Mouse (Mus musculus) cerebellum, postnatal 25 days (tissue): ENCODE results near the gene Eif4h.
"Not testable (repeated sequence)": the region's sequence is repeated elsewhere in the genome, so short reads cannot be mapped to it uniquely, and the experiment has no call there.

Experiments used
- DNase-seq, 2 experiments: peaks; one replicate each; pipeline ENCODE4 v3.0.0; 2021; ENCODE audit warnings: mixed read lengths in 2 of 2

Eif4h gene

DNA sequence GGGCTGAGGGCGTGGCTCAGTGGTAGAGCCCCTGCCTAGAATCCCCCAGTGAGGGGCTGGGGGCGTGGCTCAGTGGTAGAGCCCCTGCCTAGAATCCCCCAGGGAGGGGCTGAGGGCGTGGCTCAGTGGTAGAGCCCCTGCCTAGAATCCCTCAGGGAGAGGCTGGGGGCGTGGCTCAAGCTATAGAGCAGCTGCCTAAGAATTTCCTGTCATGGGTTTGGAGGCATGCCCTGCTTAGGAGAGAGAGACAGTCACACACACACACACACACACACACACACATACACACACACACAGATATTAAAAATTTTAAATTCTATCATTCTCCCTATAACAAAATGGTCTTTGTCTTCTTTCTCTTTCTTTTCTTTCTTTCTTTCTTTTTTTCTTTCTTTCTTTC is 9.7 kb upstream of the Eif4h start:
- not testable (repeated sequence) for DNase-seq

DNA sequence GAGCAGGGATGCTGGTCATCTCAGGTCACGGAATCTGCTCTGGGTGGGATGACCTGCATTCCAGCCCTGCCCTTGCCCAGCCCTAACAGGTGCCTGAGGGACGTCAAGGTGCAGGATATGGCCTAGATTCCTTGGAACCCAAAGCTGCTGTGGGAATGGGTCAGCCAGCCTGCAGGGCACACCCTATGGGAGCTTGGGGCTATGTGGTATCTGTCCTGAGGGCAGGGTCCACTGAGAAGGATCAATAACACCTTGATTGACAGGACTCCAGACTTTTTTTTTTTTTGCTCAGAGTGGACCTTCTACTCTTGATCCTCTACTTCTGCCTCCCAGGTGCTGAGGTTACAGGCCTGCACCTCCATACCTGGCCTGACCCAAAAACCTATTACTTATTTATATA is 8.1 kb upstream of the Eif4h start:
- DNase-seq: no peak

DNA sequence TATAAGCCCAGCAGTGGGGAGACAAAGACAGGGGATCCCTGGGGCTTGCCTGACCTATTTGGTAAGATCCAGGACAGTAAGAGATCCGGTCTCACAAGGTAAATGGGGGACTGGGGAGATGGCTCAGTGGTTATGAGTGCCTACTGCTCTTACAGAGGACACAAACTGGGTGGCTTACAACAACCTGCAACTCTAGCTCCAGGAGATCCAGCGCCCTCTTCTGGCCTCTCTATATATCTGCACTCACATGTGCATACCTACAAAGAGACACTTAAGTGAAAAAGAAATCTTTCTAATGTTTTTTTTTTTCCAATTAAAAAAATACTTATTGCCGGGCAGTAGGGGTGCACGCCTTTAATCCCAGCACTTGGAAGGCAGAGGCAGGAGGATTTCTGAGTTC is 7.2 kb upstream of the Eif4h start:
- DNase-seq: no peak

DNA sequence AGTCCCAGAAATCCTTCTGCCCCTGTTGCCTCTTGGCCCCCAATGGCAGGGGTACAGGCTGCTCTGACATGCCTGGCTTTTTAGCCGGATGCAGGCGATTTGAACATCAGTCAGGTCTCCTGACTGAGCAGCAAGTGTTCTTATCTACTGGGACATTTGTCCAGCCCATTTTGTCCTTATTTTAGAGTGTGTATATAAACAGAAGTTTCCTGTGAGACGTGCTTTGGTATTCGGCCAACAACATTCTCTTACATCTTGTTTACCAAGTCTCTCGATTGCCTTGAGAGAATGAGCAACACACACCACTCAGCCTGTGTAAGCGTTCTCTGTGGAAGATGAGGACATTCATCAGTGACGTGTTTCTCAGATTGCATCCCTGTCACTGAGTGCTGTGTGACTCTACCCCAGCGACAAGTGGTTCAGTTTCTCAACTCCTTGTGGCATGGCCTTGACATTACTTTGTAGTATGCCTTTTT is 5.4 kb upstream of the Eif4h start:
- no peak for DNase-seq

DNA sequence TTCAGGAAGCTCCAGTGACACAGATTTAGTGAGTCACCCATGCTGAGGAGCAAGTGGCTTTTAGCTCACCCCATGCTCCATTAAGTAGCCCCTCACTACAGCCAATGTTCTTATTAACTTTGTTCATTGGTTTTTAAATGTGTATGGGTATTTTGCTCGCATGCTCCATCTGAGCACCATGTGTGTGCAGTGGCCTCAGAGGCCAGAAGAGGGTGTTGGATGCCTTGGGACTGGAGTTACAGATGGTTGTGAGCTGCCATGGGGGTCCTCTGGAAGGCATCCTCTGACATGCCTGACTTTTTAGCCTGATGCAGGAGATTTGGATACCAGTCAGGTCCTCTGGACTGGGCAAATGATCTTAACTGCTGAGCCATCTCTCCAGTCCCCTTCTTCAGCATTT is 4.8 kb upstream of the Eif4h start:
- DNase-seq: no peak

DNA sequence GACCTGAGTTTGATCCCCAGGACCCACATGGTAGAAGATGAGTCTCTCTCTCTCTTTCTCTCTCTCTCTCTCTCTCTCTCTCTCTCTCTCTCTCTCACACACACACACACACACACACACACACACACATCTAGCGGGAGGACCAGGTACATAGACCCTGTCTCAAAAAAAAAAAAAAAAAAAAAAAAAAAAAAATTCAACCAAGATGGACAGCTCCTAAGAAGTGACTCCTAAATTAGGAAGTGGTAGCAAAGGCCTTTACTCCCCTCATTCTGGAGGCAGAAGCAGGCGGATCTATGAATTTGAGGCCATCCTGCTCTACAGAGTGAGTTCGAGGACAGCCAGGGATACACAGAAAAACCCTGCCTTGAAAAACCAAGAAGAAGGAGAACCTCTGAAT is 1.1 kb upstream of the Eif4h start:
- no peak for DNase-seq

DNA sequence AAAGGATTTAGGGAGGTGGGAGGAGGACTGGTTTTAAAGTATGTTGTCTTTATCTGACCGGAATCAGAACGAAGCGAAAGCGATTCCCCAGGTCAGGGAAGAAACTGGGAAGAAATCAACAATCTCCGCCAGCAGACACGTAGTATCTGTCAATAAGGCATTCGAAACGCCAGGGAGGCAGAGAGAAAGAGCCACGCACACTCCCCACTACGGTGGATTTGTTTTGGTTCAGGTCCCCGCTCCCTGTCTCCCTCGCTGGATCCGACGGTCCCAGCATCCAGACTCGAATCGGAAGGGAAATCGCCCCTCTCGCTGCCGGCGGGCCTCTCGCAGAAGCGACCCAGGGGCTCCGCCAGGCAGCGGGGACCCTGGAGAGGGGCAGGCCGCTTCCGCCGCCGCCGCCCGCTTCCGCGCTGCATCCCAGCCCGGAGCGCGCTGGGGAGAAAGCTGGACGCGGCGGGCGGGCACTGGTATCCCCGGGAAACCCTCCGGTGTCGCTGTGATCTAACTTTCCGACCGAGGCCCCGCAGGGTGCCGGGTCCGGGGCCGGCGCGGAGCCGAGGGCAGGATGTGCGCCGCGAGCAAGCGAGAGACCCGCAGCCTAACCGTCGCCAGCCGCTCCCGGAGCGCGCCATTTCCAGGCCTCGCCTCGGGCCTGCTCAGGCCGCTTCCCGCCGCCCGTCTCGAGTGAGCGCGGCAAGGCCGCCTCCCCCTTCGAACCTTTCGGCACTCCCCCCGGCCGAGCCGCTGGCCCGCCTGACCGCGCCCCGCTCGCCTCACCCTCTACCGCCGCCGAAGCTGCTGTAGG is 625 bp downstream of the Eif4h start:
- no peak for DNase-seq

DNA sequence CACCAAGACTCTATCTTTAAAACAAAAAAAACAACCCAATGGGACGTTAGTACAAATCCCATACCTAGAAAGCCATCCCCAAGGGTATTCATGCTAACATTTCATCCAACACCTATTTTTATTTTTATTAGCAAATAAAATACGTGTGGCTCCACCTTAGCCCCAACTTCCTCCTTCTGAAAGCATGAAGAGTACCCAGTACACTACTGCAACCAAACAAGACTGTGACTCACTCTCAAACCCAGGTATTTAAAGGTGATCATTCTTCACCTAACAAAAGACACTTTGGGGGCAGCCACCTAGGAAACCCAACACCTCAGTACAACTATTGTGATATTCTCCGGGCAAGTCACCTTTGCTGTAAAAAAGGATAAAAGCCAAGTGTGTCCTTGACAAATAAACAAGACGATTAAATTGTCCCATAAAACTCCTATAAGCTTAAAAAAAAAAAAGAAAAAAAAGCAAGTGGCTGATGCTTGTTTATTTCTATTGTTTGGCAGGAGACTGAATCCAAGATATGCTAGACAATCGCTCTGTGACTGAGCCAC is 1.4 kb downstream of the Eif4h start:
- DNase-seq: no peak

DNA sequence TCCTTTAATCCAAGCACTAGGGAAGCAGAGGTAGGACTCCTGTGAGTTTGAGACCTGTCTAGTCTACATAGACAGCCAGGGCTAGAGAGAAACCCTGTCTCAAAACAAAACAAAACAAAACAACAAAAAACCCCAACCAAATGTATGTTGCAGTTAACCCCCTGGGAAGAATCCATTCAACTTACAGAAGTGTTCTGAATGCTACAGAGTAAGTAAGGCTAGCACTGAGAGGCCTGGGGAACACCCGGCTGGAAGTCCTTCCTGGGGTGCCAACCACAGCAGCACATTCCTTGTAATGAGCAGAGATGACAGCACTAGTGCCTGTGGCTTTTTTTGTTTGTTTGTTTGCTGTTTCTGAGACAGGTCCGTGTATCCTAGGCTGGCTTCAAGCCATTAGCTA is 6.4 kb downstream of the Eif4h start:
- no peak for DNase-seq

DNA sequence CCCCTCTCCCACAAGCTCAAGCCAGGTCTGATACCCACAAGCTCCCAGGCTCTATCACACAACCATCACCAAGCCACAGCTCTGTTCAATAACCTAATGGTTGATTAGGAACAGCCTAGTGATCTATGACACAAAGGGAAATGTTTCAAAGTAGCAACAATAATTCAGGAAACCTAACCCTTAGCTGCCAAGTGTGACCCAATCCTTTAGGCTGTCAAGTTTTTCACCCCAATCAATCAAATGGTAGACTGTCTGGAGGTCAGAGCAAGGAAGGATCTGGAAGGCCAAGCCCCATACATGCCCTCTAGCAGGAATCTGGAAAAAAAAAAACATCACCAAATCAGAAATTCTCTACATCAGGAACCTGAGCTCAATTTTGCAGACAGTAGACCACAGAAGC is 8.5 kb downstream of the Eif4h start:
- no peak for DNase-seq

DNA sequence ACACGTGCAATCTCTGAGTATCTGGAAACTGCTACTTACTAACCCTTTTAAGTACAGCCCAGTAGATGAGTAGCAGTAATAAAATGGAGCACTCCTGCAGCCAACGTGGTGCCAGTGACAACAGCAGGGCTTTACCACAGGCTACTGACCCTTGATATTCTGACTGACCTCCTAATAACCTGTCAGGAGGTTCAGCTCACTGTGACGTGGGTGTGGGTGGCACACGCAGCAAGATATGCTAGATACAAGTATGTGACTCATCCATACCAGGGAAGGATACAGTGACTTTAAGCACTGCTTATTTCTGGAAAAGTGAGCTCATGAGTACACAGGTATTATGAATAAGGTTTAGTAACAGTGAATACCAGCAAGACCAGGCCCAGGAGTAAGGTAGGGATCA is 9.8 kb downstream of the Eif4h start:
- DNase-seq: no peak

DNA sequence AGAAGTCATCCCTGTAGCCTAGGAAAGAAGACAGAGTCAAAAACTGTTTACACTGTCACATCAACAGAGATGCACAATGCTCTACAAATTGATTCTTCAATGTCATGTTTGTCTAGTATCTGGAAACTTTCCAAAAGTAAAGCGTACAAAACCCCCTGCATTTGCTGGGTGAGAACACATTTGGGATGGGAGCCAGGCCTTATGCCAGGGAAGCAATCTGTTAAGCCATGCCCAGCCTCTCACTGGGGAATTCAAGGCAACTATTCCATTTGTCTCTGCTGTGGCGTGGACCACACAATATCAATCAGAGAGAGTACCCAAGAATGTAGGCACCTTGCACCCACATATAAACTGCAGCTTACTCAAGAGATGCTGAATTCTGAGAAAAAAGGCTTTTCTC is 17.2 kb downstream of the Eif4h start:
- DNase-seq: peak; percentile 38 to 68

DNA sequence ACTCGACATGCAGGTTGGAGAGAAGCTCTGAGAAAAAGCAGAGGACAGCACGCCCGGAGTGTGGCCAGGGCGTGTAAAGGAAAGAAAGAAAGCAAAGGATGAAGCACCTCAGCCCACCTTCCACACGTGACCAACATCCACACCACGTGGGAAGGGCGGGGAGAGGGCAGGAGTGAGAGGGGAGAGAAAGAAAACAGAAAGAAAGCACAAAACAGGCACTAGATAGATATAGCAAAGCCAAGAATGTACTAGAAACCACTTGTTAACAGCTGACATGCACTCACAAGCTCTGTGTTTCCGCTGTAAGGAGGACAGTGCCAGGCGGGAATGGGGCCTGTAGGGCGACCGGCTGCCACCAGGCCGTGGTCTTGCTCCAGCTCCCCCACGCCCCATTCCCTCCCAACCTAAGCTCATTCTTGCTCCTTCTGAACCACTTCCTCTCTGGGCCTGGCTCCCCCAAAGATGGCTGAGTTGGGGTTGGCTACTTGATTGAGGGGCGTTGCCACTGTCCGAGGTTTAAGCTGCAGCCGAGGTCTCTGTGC is 18.1 kb downstream of the Eif4h start:
- DNase-seq: no peak

DNA sequence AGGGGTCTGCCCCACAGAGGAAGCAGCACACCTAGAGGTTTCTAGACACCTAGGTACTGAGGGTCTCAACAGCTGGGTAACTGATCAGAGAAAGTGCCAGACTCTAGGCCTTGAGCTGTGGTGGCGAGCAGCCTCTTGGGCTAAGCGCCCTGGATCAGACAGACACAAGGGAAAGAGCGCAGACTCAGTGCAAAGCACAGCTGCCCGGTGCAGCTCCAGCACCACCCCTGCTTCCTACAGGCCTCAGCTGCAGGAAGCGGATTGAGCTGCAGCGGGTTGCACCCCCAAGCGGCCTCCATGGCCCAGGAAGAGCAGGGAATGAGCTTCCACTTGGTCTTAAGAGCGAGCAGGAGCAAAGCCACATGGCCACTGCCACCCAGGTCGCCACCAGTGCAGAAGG is 18.8 kb downstream of the Eif4h start:
- DNase-seq: no peak

DNA sequence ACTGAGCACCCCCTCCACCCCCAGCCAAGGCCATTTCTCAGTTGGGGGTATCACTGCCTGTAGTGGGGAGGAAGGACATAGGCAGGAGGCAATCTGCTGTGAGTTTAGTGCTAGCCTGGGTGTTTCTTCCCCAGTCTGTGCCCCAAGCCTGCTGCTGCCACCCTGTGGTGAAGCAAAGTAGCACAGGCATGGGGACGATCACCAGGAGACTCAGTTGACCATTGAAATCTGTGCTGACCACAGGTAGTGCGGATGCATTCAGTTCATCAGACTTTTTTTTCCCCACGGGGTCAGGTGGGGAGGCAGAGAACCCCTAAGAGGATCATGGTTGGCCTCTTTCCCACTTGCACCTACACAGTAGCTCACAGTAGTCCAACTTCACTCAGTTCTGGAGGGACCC is 22.2 kb downstream of the Eif4h start:
- DNase-seq: peak; percentile 65 to 77

DNA sequence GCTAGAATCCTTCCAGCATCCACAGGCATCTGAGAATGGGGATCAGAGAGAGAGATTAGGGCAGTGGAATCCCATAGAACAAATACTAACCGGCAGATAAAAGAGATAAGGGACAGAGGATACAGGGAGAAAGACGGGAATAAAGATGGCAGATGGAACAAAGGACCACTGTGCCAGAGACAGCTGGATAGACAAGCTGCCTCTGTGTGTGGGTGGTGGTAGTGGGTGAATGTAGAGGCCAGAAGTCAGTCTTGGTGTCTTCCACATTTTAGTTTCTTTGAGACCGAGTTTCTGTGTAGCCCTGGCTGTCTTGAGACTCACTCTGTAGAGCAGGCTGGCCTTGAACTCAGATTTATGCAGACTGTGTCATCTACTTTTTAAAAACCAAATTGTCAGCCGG is 23.5 kb downstream of the Eif4h start:
- DNase-seq: no peak

DNA sequence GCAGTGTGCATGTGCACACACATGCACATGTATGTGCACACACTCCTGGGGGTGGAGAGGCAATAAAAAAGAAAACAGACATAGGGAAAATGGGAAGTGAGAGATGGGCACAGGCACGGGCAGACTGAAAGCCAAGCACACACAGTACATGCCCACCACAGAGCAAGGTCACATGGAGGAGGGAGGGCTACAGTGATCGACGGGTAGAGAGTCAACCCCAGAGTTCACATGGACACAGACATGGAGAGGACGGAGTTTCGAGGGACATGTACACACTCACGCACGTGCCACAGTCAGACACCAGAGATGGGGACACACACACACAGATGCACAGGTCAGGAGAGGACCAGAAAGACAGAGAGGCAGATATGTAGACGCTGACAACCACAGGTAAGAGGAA is 23.9 kb downstream of the Eif4h start:
- no peak for DNase-seq

DNA sequence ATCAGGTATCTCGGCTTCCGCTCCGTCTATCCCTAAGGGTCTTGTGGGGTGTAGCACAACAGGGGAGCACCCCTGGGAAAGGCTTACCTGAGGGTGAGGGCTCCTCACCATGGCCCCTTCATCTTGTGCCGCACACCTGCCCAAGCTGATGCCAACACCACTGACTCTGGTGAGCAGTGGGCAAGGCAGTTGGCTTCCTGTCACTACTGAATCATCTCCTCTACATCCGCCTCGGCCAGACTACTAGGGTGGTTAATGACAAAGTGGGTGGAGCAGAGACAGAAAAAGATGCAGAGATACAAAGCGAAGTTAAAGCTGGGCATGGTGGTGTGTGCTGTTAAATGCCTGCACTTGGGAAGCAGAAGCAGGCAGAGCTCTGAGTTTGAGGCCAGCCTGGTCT is 24.5 kb downstream of the Eif4h start, which contains the start of gene Lat2:
TSS of gene Lat2 (minus strand) at position 224 of the 400 bp plus-strand sequence.
- no peak for DNase-seq

DNA sequence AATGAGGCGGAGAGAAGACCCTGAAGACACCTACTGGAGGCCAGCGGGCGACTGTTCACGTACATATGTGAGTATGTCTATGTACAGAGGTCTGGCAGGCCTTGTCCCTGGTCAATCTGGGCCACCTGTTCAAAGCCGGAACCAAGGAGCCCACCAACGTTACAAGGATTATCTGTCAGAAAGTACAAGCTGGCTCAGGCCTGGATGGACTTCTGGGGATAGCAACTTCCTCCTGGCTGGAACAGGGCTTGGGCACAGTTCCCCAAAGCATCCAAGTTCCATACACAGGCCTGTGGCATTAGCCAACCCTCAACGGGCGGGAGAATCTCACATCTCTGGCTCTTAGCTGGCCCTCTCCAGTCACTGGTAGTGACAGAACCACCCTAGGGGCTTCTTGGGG is 25.0 kb downstream of the Eif4h start:
- DNase-seq: no peak

DNA sequence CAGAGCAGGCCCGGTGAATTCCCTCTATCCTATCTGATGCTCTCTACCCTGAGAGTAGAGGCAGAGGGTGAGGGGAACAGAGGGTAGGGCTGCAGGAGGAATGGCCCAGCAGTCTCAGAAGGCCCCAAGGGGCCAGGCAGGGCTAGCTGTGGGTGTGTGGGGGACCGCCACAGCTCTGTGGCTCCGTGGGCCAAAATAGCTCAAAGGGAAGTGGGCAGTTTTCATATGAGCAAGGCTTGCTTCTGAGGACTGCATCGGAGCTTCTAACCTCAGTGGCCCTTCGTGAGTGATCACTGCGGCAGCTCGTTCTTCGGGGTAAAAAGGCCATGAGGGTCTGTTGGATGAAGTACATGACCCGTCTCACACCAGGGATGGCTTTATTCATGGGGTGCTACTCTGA is 25.6 kb downstream of the Eif4h start:
- no peak for DNase-seq

DNA sequence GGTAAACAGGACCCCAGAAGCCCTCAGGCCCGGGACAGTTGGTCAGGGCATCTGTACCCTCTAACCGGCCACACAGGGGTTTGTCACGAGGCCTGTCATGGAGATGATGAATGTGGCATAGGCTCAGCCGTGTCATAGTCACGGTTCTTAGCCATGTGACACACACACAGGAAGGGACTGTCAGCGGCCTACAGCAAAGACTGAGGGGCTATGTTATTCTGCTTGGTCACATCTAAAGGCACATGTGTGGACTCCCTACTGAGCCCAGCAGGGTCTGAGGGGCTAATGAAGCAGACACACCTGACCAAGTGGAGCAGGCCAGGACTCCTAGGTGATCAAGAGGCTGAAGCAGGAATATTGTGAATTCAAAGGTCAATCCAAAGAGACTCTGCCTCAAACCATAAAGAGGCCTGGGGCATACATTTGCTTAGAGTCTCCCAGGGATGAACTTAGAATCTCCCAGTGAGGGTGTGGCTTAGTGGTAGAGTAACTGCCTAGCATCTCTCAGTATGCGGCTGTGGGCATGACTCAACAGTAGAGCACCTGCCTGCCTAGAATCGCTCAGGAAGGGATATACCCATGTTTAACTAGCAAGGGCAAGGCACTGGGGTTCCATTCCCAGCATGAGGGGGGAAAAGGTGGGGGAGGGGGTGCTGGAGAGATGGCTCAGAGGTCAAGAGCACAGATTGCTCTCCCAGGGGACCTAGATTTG is 27.3 kb downstream of the Eif4h start:
- DNase-seq: no peak

DNA sequence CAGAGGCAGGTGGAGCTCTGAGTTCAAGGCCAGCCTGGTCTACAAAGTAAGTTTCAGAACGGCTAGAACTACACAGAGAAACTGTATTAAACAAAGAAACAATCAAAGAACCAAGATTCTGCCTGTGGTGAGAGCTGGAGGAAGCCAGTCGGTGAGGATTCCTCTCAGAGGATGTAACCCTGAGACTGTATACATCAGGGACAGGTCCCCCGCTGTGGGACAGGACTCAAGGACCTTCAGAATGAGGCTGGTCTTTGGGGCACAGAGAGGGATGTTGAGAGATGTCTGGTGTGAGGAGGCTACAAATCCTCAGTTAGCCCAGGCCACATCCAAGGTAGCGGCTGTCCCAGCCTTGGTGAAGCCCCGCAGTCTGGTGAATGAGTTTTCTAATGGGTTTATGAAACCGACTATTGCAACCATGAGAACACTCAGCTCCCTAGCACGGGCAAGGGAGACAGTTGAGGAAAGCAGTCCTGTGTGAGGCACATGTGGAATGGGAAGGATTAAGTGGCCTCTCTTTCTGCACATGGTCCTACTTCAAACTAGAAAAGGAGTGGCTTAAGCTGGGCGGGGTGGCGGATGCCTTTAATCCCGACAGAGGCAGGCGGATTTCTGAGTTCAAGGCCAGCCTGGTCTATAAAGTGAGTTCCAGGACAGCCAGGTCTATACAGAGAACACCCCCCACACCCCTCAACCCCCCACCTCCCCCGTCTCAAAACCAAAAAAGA is 29.2 kb downstream of the Eif4h start:
- no peak for DNase-seq

DNA sequence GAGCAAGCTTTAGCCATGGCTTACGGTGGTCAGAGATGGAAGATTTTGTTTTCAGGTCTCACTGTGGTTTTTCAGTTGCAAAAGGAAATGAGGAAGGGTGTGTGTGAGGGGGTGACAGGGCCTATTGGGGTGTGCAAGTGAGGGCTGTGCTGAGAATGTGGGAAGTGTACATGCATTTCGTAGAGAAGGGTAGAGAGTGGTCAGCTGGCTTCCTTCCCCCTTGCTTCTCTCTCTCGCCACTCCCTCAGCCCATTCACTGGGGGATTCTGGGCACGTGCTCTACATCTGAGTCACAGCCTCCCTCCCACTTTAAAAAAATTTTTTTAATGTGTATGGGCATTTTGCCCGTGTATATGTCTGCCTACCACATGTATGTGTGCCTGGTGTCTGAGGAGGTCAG is 32.2 kb downstream of the Eif4h start:
- no peak for DNase-seq
